ENCODE assay signal across 10 mouse cellular contexts in genomic region chr2:27304741-27305140, GRCm38 (mm10). TPM values are rescaled to one million over a fixed set of nuclear protein-coding genes. Genes with fewer than 3 reads are reported as not detected.
DNase-seq lines count a peak whose midpoint lies in the region; ATAC-seq lines count a peak whose summit lies in the region.
"Had no signal": no experiment of that assay in that cellular context is flagged by ENCODE, and none has a peak within 500 bp of the region (broad histone marks: within the 10 kb centered on the region; RNA-seq: fewer than 3 reads in every experiment).

No protein-coding gene starts in this region.

- H3K27me3 ChIP-seq in midbrain, embryonic 13.5 days = no peaks in the 10 kb centered on the region
- H3K27me3 ChIP-seq in midbrain, embryonic 15.5 days (replicated peaks) = no peaks in the 10 kb centered on the region
- H3K27me3 ChIP-seq in intestine, embryonic 15.5 days (replicated peaks) = no peaks in the 10 kb centered on the region
- H3K27me3 ChIP-seq in lung, embryonic 16.5 days (ENCODE audit: control insufficient read depth, insufficient read depth, low read depth, low read length) = no peaks in the 10 kb centered on the region
- H3K27me3 ChIP-seq in liver, embryonic 12.5 days (replicated peaks) = no peaks in the 10 kb centered on the region
- H3K27me3 ChIP-seq: hindbrain, embryonic 15.5 days had no signal

- no peak for ATAC-seq in midbrain, embryonic 13.5 days
- ATAC-seq in midbrain, embryonic 15.5 days (replicated peaks) = no peak
- peak; percentile 47; the same call in 1 of the 2 replicates for ATAC-seq in intestine, embryonic 15.5 days
- ATAC-seq in lung, embryonic 16.5 days (ENCODE audit: low read depth) = peak; percentile 56; the same call in 1 of the 2 replicates
- ATAC-seq in liver, embryonic 12.5 days = no peak

- H3K27ac ChIP-seq in midbrain, embryonic 13.5 days = 0 out of 2 replicates have a peak overlapping the region, but pooled peaks have one; percentile 20
- no peak overlapping the region for H3K27ac ChIP-seq in midbrain, embryonic 15.5 days
- no peak overlapping the region for H3K27ac ChIP-seq in intestine, embryonic 15.5 days
- no peak overlapping the region for H3K27ac ChIP-seq in lung, embryonic 16.5 days (ENCODE audit: low read length)
- H3K27ac ChIP-seq in liver, embryonic 12.5 days = no peak overlapping the region
- H3K27ac ChIP-seq: hindbrain, embryonic 15.5 days; macrophage had no signal

- H3K4me1 ChIP-seq in midbrain, embryonic 13.5 days (replicated peaks) = peaks cover 42% of the 10 kb centered on the region
- peaks cover 20% of the 10 kb centered on the region for H3K4me1 ChIP-seq in midbrain, embryonic 15.5 days
- 0 out of 2 replicates have a peak, but pooled peaks cover 7% of the 10 kb centered on the region for H3K4me1 ChIP-seq in intestine, embryonic 15.5 days (replicated peaks)
- H3K4me1 ChIP-seq in lung, embryonic 16.5 days (replicated peaks; ENCODE audit: control insufficient read depth, insufficient read depth, low read length) = peaks cover 22% of the 10 kb centered on the region
- H3K4me1 ChIP-seq in liver, embryonic 12.5 days = no peaks in the 10 kb centered on the region

- no peaks in the 10 kb centered on the region for H3K9me3 ChIP-seq in midbrain, embryonic 13.5 days
- H3K9me3 ChIP-seq in midbrain, embryonic 15.5 days = no peaks in the 10 kb centered on the region
- no peaks in the 10 kb centered on the region for H3K9me3 ChIP-seq in intestine, embryonic 15.5 days
- no peaks in the 10 kb centered on the region for H3K9me3 ChIP-seq in lung, embryonic 16.5 days (ENCODE audit: control insufficient read depth, low read length)
- no peaks in the 10 kb centered on the region for H3K9me3 ChIP-seq in liver, embryonic 12.5 days (replicated peaks)
- H3K9me3 ChIP-seq: hindbrain, embryonic 15.5 days had no signal

- WGBS in midbrain, embryonic 13.5 days = 77% methylated on average over 13 of the region's 13 CpGs
- WGBS in midbrain, embryonic 15.5 days = 70% methylated on average over 13 of the region's 13 CpGs
- 57% methylated on average over 13 of the region's 13 CpGs for WGBS in intestine, embryonic 15.5 days
- WGBS in lung, embryonic 16.5 days = 36% methylated on average over 13 of the region's 13 CpGs
- WGBS in liver, embryonic 12.5 days (ENCODE audit: insufficient replicate concordance) = 74% methylated on average over 13 of the region's 13 CpGs

- H3K9ac ChIP-seq in midbrain, embryonic 13.5 days (replicated peaks) = no peak overlapping the region
- no peak overlapping the region for H3K9ac ChIP-seq in midbrain, embryonic 15.5 days
- no peak overlapping the region for H3K9ac ChIP-seq in intestine, embryonic 15.5 days
- no peak overlapping the region for H3K9ac ChIP-seq in lung, embryonic 16.5 days (ENCODE audit: low read length)
- H3K9ac ChIP-seq in liver, embryonic 12.5 days = no peak overlapping the region
- H3K9ac ChIP-seq: hindbrain, embryonic 15.5 days had no signal

- peak; percentile 56 for DNase-seq in adrenal gland, adult 2 months
- DNase-seq in adrenal gland, adult 18-20 months (ENCODE audit: low spot score in 2 of 2) = no peak
- DNase-seq in left cerebral cortex, postnatal 25 days (ENCODE audit: low spot score in 2 of 2) = no peak

- H3K4me3 ChIP-seq in midbrain, embryonic 13.5 days (replicated peaks) = no peak overlapping the region
- H3K4me3 ChIP-seq in midbrain, embryonic 15.5 days = no peak overlapping the region
- H3K4me3 ChIP-seq in intestine, embryonic 15.5 days (replicated peaks) = no peak overlapping the region
- no peak overlapping the region for H3K4me3 ChIP-seq in lung, embryonic 16.5 days (ENCODE audit: low read length)
- no peak overlapping the region for H3K4me3 ChIP-seq in liver, embryonic 12.5 days
- H3K4me3 ChIP-seq: hindbrain, embryonic 15.5 days had no signal

- H3K4me2 ChIP-seq in midbrain, embryonic 13.5 days (replicated peaks) = no peak overlapping the region
- no peak overlapping the region for H3K4me2 ChIP-seq in midbrain, embryonic 15.5 days
- no peak overlapping the region for H3K4me2 ChIP-seq in intestine, embryonic 15.5 days (replicated peaks)
- H3K4me2 ChIP-seq in lung, embryonic 16.5 days (ENCODE audit: low read depth, low read length) = no peak overlapping the region
- H3K4me2 ChIP-seq in liver, embryonic 12.5 days = no peak overlapping the region
- H3K4me2 ChIP-seq: hindbrain, embryonic 15.5 days had no signal

- no peaks in the 10 kb centered on the region for H3K36me3 ChIP-seq in midbrain, embryonic 13.5 days
- H3K36me3 ChIP-seq in midbrain, embryonic 15.5 days (replicated peaks) = no peaks in the 10 kb centered on the region
- no peaks in the 10 kb centered on the region for H3K36me3 ChIP-seq in intestine, embryonic 15.5 days
- no peaks in the 10 kb centered on the region for H3K36me3 ChIP-seq in lung, embryonic 16.5 days (ENCODE audit: control insufficient read depth, insufficient read depth, low read length)
- 0 out of 2 replicates have a peak, but pooled peaks cover 3% of the 10 kb centered on the region for H3K36me3 ChIP-seq in liver, embryonic 12.5 days
- H3K36me3 ChIP-seq: hindbrain, embryonic 15.5 days had no signal

- intact Hi-C loops in left cerebral cortex, postnatal 25 days (cut with DNase I) = no loop called here

RNA-seq across cellular contexts. Expression of gene Sardh, which starts 56.6 kb away (rescaled TPM):
- total RNA-seq in adrenal gland, adult 2 months (2021) = 1 to 10 TPM; 8.3 to 9.9 TPM
- 16.8 and 21.3 TPM in 2 replicates for polyA plus RNA-seq in adrenal gland, adult 2 months (2012; rRNA removed)
- 1 to 10 TPM; 7.0 to 9.2 TPM for total RNA-seq in adrenal gland, adult 18-20 months (2021)
- polyA plus RNA-seq in midbrain, embryonic 13.5 days (2015; fragmentation: Nextera tagmentation; extraction: Ambion mirVana) = 2.6 and 3.7 TPM in 2 replicates
- polyA plus RNA-seq in midbrain, embryonic 15.5 days (2015; fragmentation: Nextera tagmentation; extraction: Ambion mirVana) = 4.6 and 6.5 TPM in 2 replicates
- polyA plus RNA-seq in intestine, embryonic 15.5 days (2015; fragmentation: Nextera tagmentation; extraction: Ambion mirVana) = 9.5 and 9.6 TPM in 2 replicates
- 24.3 and 32.0 TPM in 2 replicates for polyA plus RNA-seq in lung, embryonic 16.5 days (2015; fragmentation: Nextera tagmentation; extraction: Ambion mirVana)
- polyA plus RNA-seq in liver, embryonic 12.5 days (2016; fragmentation: Nextera tagmentation; extraction: Ambion mirVana) = 37.6 and 41.5 TPM in 2 replicates
- 10 to 100 TPM in 1 of 2 experiments, 1 to 10 TPM in 1; 9.1 to 11.7 TPM for total RNA-seq in left cerebral cortex, postnatal 25 days (2021)

Comparison
In these comparisons a context has a peak if more than half of its experiments do, and no peak if none do; other contexts are left out.
1. ATAC-seq: peak in intestine, embryonic 15.5 days (single experiment) and lung, embryonic 16.5 days (single experiment); none in midbrain, embryonic 13.5 days (single experiment), midbrain, embryonic 15.5 days (single experiment) and liver, embryonic 12.5 days (single experiment).